Mouse (Mus musculus) B cell, adult 67 days (primary cell): ENCODE measurements around the gene Ly6g5b. TPM values are rescaled to one million over a fixed set of nuclear protein-coding genes. Genes with fewer than 3 reads are reported as not detected.

Source experiments
- total RNA-seq, 2 experiments: library from RNA; stranded (reverse); gene quantifications; 4 replicates each; pipeline ENCODE4 v1.2.4; 2023

The Ly6g5b gene
- total RNA-seq, 2 experiments from 2014 or later, result 1.5 to 1.7 TPM

Other genes starting within 250 kb of the Ly6g5b start
- gene Zbtb12, start 235.9 kb downstream of the Ly6g5b start, total RNA-seq, result 10 to 100 TPM in 1 of 2 experiments, 1 to 10 TPM in 1; 9.4 to 13.1 TPM
- gene Gm20547, start 233.4 kb downstream of the Ly6g5b start, total RNA-seq, result not detected
- 1 to 10 TPM; 2.4 to 2.6 TPM for gene C2, start 217.2 kb downstream of the Ly6g5b start, total RNA-seq
- gene Ehmt2, start 217.0 kb downstream of the Ly6g5b start, total RNA-seq, result 100 to 1,000 TPM; 169 to 178 TPM
- gene Slc44a4, start 201.0 kb downstream of the Ly6g5b start, total RNA-seq, result not detected
- gene Neu1, start 184.2 kb downstream of the Ly6g5b start, total RNA-seq, result 10 to 100 TPM; 64.3 to 86.9 TPM
- 100 to 1,000 TPM in 1 of 2 experiments, 1 to 10 TPM in 1; 9.1 to 108 TPM for gene Hspa1b, start 156.2 kb downstream of the Ly6g5b start, total RNA-seq
- not detected for gene Gm20481, start 145.5 kb downstream of the Ly6g5b start, total RNA-seq
- gene Hspa1a, start 143.3 kb downstream of the Ly6g5b start, total RNA-seq, result 10 to 100 TPM in 1 of 2 experiments, 1 to 10 TPM in 1; 3.8 to 37.9 TPM
- not detected for gene Hspa1l, start 142.7 kb downstream of the Ly6g5b start, total RNA-seq
- gene Lsm2, start 133.6 kb downstream of the Ly6g5b start, total RNA-seq, result 10 to 100 TPM; 32.1 to 32.7 TPM
- 100 to 1,000 TPM; 290 to 310 TPM for gene Vars, start 114.4 kb downstream of the Ly6g5b start, total RNA-seq
- under 1 TPM; 0.50 to 0.75 TPM for gene Vwa7, start 98.8 kb downstream of the Ly6g5b start, total RNA-seq
- 1 to 10 TPM; 4.8 to 5.7 TPM for gene Sapcd1, start 87.4 kb downstream of the Ly6g5b start, total RNA-seq
- 10 to 100 TPM in 1 of 2 experiments, 1 to 10 TPM in 1; 9.7 to 13.8 TPM for gene Msh5, start 68.7 kb downstream of the Ly6g5b start, total RNA-seq
- gene Clic1, start 65.5 kb downstream of the Ly6g5b start, total RNA-seq, result 100 to 1,000 TPM; 210 to 218 TPM
- gene Ddah2, start 56.4 kb downstream of the Ly6g5b start, total RNA-seq, result 1 to 10 TPM; 3.4 to 5.2 TPM
- gene Ly6g6c, start 50.0 kb downstream of the Ly6g5b start, total RNA-seq, result not detected
- not detected for gene Mpig6b, start 49.2 kb downstream of the Ly6g5b start, total RNA-seq
- gene Ly6g6e, start 38.5 kb downstream of the Ly6g5b start, total RNA-seq, result not detected
- not detected for gene Ly6g6d, start 37.4 kb downstream of the Ly6g5b start, total RNA-seq
- not detected for gene Ly6g6f, start 29.8 kb downstream of the Ly6g5b start, total RNA-seq
- gene Abhd16a, start 26.2 kb downstream of the Ly6g5b start, total RNA-seq, result 10 to 100 TPM; 71.6 to 74.8 TPM
- gene Ly6g5c, start 7.1 kb downstream of the Ly6g5b start, total RNA-seq, result not detected
- gene Gpank1, start 6.0 kb upstream of the Ly6g5b start, total RNA-seq, result 10 to 100 TPM; 31.1 to 34.0 TPM
- 100 to 1,000 TPM; 126 to 147 TPM for gene Csnk2b, start 6.6 kb upstream of the Ly6g5b start, total RNA-seq
- 10 to 100 TPM; 16.6 to 25.1 TPM for gene D17H6S53E, start 10.9 kb upstream of the Ly6g5b start, total RNA-seq
- under 1 TPM; 0.56 to 0.93 TPM for gene Apom, start 16.6 kb upstream of the Ly6g5b start, total RNA-seq
- 100 to 1,000 TPM; 412 to 463 TPM for gene Bag6, start 19.8 kb upstream of the Ly6g5b start, total RNA-seq
- 100 to 1,000 TPM; 364 to 379 TPM for gene Prrc2a, start 49.5 kb upstream of the Ly6g5b start, total RNA-seq
- 1 to 10 TPM; 1.7 to 5.1 TPM for gene Aif1, start 60.6 kb upstream of the Ly6g5b start, total RNA-seq
- 10 to 100 TPM; 32.6 to 54.4 TPM for gene Lst1, start 73.0 kb upstream of the Ly6g5b start, total RNA-seq
- 100 to 1,000 TPM; 669 to 686 TPM for gene Ltb, start 79.0 kb upstream of the Ly6g5b start, total RNA-seq
- gene Tnf, start 86.6 kb upstream of the Ly6g5b start, total RNA-seq, result 10 to 100 TPM in 1 of 2 experiments, 1 to 10 TPM in 1; 9.6 to 14.5 TPM
- gene Lta, start 89.9 kb upstream of the Ly6g5b start, total RNA-seq, result 10 to 100 TPM; 45.0 to 61.0 TPM
- gene Gm16181, start 105.4 kb upstream of the Ly6g5b start, total RNA-seq, result not detected
- 1 to 10 TPM; 1.2 to 2.9 TPM for gene Atp6v1g2, start 118.2 kb upstream of the Ly6g5b start, total RNA-seq
- gene Nfkbil1, start 120.4 kb upstream of the Ly6g5b start, total RNA-seq, result 10 to 100 TPM; 11.2 to 16.2 TPM
- gene Ddx39b, start 126.3 kb upstream of the Ly6g5b start, total RNA-seq, result 100 to 1,000 TPM; 440 to 473 TPM
- 1,000 to 10,000 TPM; 1,708 to 1,769 TPM for gene H2-D1, start 147.3 kb upstream of the Ly6g5b start, total RNA-seq
- gene H2-Q1, start 205.0 kb upstream of the Ly6g5b start, total RNA-seq, result 10 to 100 TPM in 1 of 2 experiments, 1 to 10 TPM in 1; 9.7 to 10.1 TPM
- 1 to 10 TPM; 8.2 to 8.9 TPM for gene H2-Q2, start 226.8 kb upstream of the Ly6g5b start, total RNA-seq